Mouse (Mus musculus) intestine, postnatal 0 days (tissue): ENCODE data around the gene Fbxw11. TPM values are rescaled to one million over a fixed set of nuclear protein-coding genes. Genes with fewer than 3 reads are reported as not detected.

Experiments
- ATAC-seq: fragments of 200-750 bp; cut with Nextera tagmentation; 2 replicates; pipeline ENCODE4 v1.8.0; 2017; ENCODE audit warnings: mild to moderate bottlenecking, moderate TSS enrichment, moderate library complexity
- H3K27ac ChIP-seq: fragments of 300-500 bp; sonication (generic); 2 replicates; pipeline ENCODE4 v1.5.1; 2014; ENCODE audit warnings: mild to moderate bottlenecking, low read depth, low read length, moderate library complexity
- H3K27me3 ChIP-seq: fragments of 300-500 bp; sonication (generic); replicated peaks from 2 replicates; pipeline ENCODE4 v1.6.1; 2014; ENCODE audit warnings: low read length, mixed read lengths; ENCODE audit not compliant: control insufficient read depth, insufficient read depth
- H3K36me3 ChIP-seq: fragments of 300-500 bp; sonication (generic); 2 replicates; pipeline ENCODE4 v1.6.1; 2014; ENCODE audit warnings: mild to moderate bottlenecking, moderate library complexity; ENCODE audit not compliant: control insufficient read depth, insufficient read depth
- H3K4me1 ChIP-seq: fragments of 300-500 bp; sonication (generic); replicated peaks from 2 replicates; pipeline ENCODE4 v1.6.1; 2014; ENCODE audit warnings: antibody characterized with exemption, low read length, mixed read lengths; ENCODE audit not compliant: control insufficient read depth, insufficient read depth
- H3K4me2 ChIP-seq: fragments of 300-500 bp; sonication (generic); replicated peaks from 2 replicates; pipeline ENCODE4 v1.6.1; 2014; ENCODE audit warnings: low read depth, mild to moderate bottlenecking, moderate library complexity
- H3K4me3 ChIP-seq: fragments of 300-500 bp; sonication (generic); 2 replicates; pipeline ENCODE4 v1.5.1; 2014; ENCODE audit warnings: low read depth, low read length
- H3K9ac ChIP-seq: fragments of 300-500 bp; sonication (generic); 2 replicates; pipeline ENCODE4 v1.6.1; 2014; ENCODE audit warnings: mild to moderate bottlenecking, low read depth, low read length
- H3K9me3 ChIP-seq: fragments of 300-500 bp; sonication (generic); 2 replicates; pipeline ENCODE4 v1.6.1; 2016; ENCODE audit warnings: mixed run types; ENCODE audit not compliant: control insufficient read depth
- CTCF ChIP-seq: sonication (generic); IDR thresholded peaks from 2 replicates; pipeline ENCODE4 v1.5.1; 2016; ENCODE audit warnings: low read depth, mild to moderate bottlenecking, control low read depth, antibody characterized with exemption, moderate library complexity
- WGBS: fragments of 180-500 bp; shearing (Covaris S2); extraction: QIAGEN DNeasy Blood & Tissue Kit; methylation state at CpG from one replicate; pipeline ENCODE4 v1.1.7; 2014; 5-methylcytosine and 5-hydroxymethylcytosine counted together
- polyA plus RNA-seq: library from polyadenylated mRNA; unstranded; fragments of >200 nt; fragmentation: Nextera tagmentation; extraction: Ambion mirVana; gene quantifications from 2 replicates; pipeline ENCODE4 v1.2.1, GENCODE M21; 2015

Fbxw11 gene
- polyA plus RNA-seq, 1 experiment from 2014 or later, result 33.8 TPM

DNA sequence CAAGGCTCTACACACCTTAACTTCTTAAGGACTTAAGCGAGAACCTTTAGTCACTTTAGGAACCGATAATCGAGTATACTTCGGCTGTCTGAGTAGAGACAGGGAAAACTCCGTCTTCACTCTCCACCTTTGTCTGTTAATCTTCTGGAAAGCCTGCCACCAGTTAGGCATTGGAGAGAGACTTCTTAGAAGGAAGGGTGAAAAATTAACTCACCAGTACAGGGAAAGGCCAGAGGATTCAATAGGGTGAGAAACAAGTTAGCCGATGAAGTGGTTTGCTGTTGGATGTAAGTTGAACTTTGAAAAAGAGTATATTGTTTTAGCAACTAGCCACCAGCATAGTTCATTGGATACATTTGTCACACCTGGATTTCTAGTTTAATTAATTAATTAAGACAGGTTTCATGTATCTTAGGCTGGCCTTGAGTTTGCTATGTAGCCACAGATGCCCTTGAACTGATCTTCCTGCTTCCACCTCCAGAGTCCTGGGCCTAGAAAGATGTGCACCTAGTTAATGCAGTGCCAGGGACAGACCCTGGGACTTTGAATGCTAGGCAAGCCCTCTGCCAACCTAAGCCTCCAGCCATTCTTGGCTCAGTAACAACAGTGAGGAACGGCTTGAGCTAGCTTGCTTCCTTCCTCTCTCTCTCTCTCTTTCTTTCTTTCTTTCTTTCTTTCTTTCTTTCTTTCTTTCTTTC lies 8.5 kb downstream of the Fbxw11 start:
- Histone ChIP-seq H3K9ac (no peak overlapping the region), H3K4me3 (no peak overlapping the region), H3K36me3 (no peaks in the 10 kb centered on the region), H3K4me1 (peaks cover 18% of the 10 kb centered on the region), H3K27ac (peak overlapping the region; percentile 31; the same call in 1 of the 2 replicates), H3K27me3 (no peaks in the 10 kb centered on the region), H3K9me3 (no peaks in the 10 kb centered on the region), H3K4me2 (no peak overlapping the region)
- 53% methylated on average over 7 of the region's 7 CpGs for WGBS
- ATAC-seq, result no peak
- TF ChIP-seq CTCF, result no peak

DNA sequence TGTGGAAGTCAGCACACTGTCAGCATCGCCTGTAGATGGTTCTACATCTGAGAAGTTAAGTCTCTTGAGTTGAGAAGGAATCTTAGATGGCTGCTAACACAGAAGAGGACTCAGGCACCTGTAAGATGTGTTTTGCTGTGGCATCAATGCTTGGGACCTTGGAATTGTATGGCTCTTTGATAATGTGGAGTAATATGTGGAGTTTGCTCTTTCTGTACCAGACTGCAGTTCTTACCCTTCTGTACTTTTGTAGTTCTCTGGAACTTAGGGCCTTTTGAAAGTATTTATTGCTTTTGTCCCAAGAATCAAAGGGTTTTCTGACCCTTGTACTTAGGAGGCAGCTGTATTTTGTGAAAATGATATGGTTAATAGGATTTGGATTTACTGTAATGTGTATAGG lies 9.2 kb downstream of the Fbxw11 start:
- Histone ChIP-seq H3K9ac (no peak overlapping the region), H3K4me2 (no peak overlapping the region), H3K27me3 (no peaks in the 10 kb centered on the region), H3K9me3 (no peaks in the 10 kb centered on the region), H3K36me3 (no peaks in the 10 kb centered on the region), H3K27ac (peak overlapping the region; percentile 31; the same call in 1 of the 2 replicates), H3K4me3 (no peak overlapping the region), H3K4me1 (peaks cover 14% of the 10 kb centered on the region)
- peak; percentile 73 for ATAC-seq
- no peak for TF ChIP-seq CTCF
- 61% methylated on average over 1 of the region's 1 CpGs for WGBS

DNA sequence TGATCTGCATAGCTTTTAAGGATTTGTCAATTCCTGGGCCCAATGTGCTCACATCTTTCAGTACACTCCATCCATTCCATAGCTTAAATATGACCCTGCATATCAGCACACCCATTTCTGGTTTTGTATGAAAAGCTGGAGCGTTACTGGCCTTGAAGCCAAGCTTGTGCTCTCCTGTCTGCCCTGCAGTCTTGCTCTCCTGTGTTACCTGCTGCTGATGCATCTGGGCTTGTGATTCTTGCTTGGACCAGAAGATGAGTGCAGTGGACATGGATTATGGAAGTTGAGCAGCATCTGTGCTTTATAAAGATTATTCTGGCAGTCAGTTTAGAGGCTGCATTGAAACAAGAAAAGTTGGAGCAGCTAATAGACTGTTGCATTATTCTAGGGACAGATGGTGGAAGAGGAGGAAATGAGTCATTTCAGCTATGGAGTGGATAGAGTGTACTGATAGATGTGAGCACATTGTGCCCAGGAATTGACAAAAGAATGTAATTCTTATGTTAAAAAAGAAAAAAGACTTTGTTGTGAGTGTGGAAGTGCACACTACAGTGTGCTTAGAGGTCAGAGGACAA lies 19.6 kb downstream of the Fbxw11 start:
- H3K27me3 ChIP-seq, result no peaks in the 10 kb centered on the region
- no peaks in the 10 kb centered on the region for H3K9me3 ChIP-seq
- H3K4me1 ChIP-seq, result no peaks in the 10 kb centered on the region; the same call in 1 of the 2 replicates
- H3K9ac ChIP-seq, result no peak overlapping the region
- no peak for TF ChIP-seq CTCF
- no peak overlapping the region for H3K4me2 ChIP-seq
- 84% methylated on average over 1 of the region's 1 CpGs for WGBS
- ATAC-seq, result no peak
- H3K36me3 ChIP-seq, result no peaks in the 10 kb centered on the region
- no peak overlapping the region for H3K27ac ChIP-seq
- no peak overlapping the region for H3K4me3 ChIP-seq

DNA sequence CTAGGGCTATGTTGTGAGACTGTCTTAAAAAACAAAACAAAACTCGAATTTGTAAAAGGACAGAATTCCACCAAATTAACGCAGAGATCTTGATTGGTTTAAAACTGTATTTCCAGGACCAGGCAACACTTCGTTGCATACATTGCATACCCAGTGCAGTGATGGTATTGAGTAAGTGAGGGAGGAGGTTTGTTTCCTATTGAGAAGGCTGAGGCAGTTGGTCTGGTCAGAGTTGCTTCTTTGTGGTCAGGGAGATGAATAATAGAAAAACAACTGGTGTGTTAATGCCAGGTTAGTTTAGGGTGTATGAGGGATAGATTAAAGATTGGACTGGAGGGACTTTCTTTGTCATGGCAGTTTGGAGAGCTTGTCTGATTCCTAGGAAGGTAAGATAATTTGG lies 23.1 kb downstream of the Fbxw11 start:
- Histone ChIP-seq H3K36me3 (no peaks in the 10 kb centered on the region), H3K4me2 (no peak overlapping the region), H3K4me3 (no peak overlapping the region), H3K9me3 (no peaks in the 10 kb centered on the region), H3K27me3 (no peaks in the 10 kb centered on the region), H3K4me1 (no peaks in the 10 kb centered on the region; the same call in 1 of the 2 replicates), H3K27ac (no peak overlapping the region), H3K9ac (no peak overlapping the region)
- 94% methylated on average over 3 of the region's 3 CpGs for WGBS
- no peak for TF ChIP-seq CTCF
- no peak for ATAC-seq

DNA sequence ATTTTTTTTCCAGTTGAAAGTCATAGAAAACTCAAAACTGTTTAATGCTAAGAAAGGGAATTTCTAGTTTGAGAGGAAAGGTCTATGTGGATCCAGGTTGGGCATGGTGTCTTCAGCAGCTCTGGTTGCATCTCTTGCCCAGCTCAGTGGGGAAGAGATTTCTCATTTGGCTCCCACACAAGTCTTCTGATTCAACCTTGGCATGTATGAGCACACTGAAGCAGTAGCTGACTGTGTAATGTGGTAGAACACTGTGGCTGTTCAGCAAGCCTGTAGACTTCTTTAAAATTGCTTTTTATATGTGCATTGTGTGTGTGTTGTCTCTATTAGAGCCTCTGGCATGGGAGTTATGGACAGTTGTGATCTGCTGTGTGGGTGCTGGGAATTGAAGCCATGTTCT lies 24.5 kb downstream of the Fbxw11 start:
- ATAC-seq, result no peak
- no peak for TF ChIP-seq CTCF
- no peaks in the 10 kb centered on the region; the same call in 1 of the 2 replicates for H3K4me1 ChIP-seq
- no peaks in the 10 kb centered on the region for H3K27me3 ChIP-seq
- no peaks in the 10 kb centered on the region for H3K9me3 ChIP-seq
- H3K4me2 ChIP-seq, result no peak overlapping the region
- H3K9ac ChIP-seq, result no peak overlapping the region
- H3K4me3 ChIP-seq, result no peak overlapping the region
- H3K27ac ChIP-seq, result no peak overlapping the region
- H3K36me3 ChIP-seq, result no peaks in the 10 kb centered on the region

DNA sequence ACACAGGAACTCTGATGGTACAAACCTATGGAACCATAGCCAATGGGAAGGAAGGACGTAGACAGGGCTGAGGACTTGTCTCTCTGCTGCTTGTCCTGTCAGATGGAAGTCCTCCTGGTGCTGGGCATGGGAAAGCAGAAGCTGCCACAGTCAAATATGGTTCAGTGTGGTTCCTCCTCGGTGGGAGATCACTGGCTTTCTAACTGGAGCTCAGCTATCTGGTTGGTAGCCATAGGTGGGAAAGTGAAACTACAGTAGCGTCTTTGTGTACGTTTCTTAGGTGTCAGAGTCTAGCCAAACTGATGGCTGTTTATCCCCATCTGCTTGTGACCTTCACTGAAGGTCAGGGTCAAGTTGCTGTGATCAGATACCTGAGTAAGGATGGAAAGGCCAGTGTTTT lies 29.0 kb downstream of the Fbxw11 start:
- Histone ChIP-seq H3K9ac (no peak overlapping the region), H3K4me1 (no peaks in the 10 kb centered on the region), H3K36me3 (no peaks in the 10 kb centered on the region), H3K27ac (no peak overlapping the region), H3K4me3 (no peak overlapping the region), H3K4me2 (no peak overlapping the region), H3K9me3 (no peaks in the 10 kb centered on the region), H3K27me3 (no peaks in the 10 kb centered on the region)
- no peak for ATAC-seq
- no peak for TF ChIP-seq CTCF
- WGBS, result 75% methylated on average over 4 of the region's 4 CpGs
